Mouse (Mus musculus) spleen, postnatal 10 days (tissue): ENCODE results near the gene Nfkbia.
A peak's percentile ranks its signal among the peaks of the same experiment; 100 is the strongest.

Experiments
- DNase-seq, 2 experiments: peaks; one replicate each; pipeline ENCODE4 v3.0.0; 2021 to 2022; ENCODE audit warnings: low spot score in 2 of 2

The Nfkbia gene

GRCm38 (mm10) chr12:55490722-55491449 lies 1.6 kb downstream of the Nfkbia start:
- DNase-seq: peak in 1 of 2 experiments; percentile 29

GRCm38 (mm10) chr12:55489986-55490721 lies 2.3 kb downstream of the Nfkbia start:
- DNase-seq: no peak

DNA sequence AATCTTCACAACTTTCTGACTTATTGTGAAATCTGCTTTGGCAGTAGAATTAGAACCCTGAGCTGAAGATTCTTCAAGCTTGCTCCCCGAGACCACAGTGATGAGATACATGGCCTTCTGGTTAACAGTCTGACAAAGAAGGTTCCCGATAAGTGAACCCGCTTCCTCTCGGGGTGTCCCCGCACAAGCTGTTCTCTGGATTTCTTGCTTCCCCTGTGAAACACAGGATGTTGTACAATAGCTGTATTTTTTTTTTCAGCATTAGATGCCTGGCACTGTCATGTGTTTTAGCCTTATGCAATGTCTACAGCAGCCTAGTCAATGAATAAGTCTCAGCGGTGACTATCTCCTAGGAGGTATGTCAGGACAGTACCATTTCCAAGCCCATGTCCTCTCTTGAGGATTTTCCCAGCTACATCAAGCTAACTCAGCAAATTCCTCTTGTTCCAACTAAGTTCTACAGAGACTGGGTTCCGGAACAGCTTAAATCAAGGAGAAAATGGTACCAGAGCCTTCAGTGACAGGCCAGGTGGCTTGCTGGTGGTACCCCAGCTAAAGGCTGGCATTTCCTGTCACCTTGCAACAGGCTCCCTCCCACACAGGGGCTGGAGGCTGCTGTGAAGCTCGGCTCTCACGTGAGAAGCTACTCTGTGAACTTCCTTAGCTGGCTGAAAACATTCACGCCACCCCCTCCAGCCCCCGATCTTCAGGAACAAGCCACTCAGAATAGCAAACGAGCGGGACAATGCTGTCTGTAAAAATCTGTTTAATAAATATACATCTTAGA lies 3.6 kb downstream of the Nfkbia start:
- peak in 1 of 2 experiments; percentile 57 for DNase-seq

GRCm38 (mm10) chr12:55487843-55488660 lies 4.4 kb downstream of the Nfkbia start:
- no peak for DNase-seq

DNA sequence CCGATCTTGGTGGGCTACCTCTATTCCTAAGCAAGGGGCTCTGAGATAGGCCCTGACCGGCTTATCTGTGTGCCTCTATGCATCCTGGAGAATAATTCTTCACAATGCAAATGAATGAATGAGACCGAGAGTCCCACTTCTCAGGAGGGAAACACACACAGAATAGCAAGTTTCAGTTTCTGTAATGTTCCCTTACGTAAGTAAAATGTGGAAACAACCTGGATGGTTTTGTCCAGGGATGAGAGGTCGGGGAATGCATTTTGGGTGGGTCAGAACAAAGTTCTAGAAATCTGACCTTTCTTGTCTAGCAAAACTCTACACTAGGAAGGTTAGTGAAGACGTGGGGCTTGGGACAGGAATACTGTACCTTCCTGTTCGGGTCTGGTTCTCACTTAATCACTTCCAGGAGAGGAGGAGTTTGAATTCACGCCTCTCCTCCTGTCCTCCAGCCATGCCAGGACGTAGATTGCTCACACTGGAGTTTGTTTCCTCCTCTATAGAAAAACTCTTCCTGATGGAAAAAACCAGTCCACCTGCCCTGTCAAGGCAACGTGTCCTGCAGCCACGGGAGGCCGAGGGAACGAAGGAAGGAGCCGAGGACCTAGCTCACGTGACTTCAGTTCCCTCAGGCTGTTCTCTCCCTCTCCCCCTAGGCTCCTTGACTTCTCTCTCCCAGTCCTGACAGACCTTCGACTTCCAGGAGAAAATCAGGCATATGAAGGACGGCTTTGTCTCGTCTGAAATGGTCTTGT lies 5.3 kb downstream of the Nfkbia start:
- no peak for DNase-seq

- DNase-seq: no peak
Observed at GRCm38 (mm10) chr12:55484800-55485199, 7.6 kb downstream of the Nfkbia start.

DNA sequence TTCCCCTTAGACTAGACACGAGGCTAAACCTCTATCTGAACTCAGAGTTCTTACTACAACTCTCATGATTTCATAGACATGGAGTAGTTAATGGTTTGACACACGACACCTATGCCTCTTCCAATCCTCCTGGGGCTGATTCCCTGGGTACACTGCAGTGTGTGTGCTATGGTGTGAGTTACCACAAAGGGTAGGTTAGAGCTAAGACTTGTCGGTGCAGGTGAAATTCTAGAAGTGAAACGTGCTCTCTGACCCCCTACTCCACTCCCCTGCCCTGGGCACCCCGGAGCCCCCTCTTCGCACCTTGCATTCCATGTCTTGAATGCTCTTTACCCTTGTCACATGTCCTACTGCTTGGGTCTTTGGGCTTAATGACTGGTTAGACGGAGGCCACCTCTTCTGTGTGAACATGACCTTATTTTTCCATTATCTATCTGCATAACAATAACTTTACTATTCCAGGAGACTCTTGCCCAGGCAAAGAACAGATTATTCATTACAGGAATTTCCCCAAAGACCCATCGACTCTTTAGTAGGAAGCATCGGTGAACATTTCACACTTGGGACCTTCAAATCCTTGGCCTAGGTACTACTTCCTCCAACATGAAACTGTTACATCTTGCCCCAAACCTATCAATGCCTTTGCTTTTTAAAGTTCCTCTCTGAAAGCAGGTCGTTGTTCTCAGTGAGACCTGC lies 8.2 kb downstream of the Nfkbia start:
- no peak for DNase-seq

DNA sequence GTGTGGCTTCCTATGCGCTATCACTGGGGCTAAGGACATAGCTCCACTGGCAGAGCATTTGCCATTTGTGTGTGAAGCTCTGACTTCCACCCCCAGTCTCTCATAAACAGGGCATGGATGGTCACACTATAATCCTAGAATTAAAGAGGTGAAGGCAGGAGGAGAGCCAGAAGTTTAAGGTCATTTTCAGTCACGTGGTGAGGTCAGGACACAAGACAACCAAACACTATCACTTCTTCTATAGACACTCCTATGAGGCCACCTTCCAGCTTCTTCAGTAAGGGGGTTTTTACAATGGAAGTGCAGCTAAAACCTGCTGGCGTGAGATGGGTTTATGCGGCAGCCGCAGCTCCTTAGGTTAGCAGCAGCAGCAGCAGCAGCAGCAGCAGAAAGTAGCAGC lies 8.9 kb downstream of the Nfkbia start:
- DNase-seq: no peak

- no peak for DNase-seq
Observed at GRCm38 (mm10) chr12:55482732-55483131, 9.7 kb downstream of the Nfkbia start.

DNA sequence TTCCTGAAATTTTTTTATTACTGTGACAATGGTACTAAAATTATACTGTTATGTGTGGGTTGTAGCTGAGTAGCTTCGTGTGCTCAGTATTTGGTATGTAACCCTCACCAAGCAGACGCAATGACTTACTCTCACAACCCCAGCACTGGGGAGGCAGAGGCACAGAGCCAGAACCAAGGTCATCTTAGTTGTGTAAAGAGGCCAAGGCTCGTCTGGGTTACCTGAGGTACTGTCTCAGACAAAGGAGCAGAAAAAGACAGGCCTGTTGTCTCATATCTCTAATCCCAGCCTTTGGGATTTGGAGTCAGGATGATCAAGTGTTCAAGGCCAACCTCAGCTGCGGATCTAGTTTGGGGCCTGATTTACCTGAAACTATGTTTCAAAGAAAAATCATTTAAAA lies 10.7 kb downstream of the Nfkbia start:
- no peak for DNase-seq

DNA sequence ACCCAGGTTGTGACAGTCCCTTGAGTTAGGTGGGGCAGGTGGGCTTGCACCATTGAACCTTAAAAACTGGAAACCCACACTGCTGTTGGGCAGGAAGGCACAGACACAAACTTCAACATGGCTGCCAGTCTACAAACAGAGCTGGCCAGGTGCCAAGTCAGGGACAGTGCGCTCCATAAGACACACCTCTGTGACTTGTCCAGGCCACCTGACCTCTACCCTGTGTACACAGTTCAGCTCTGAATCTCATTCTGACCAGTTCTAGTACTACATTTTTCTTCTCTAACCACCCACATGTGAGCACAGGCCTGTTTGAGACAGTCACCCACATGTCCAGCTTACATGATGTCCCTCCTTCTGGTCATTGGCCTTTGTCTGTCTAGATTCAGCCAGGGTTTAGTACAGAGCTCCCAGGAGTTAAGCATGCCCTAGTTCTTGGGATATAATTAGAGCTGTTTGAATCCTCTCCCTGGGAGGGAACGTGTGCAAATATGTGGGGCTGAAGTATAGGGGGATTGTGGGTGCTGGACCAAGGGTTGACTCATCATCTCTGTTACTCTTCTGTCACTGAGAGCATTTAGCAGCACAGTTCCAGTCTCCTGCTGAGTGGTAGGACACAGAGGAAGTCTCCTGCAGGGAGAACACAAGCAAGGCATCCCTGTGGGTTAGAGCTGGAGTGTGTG lies 11.8 kb downstream of the Nfkbia start:
- no peak for DNase-seq

GRCm38 (mm10) chr12:55478901-55479300 lies 13.5 kb downstream of the Nfkbia start:
- DNase-seq: no peak

- DNase-seq: no peak
Observed at GRCm38 (mm10) chr12:55474209-55474583, 18.3 kb downstream of the Nfkbia start.

- no peak for DNase-seq
Observed at GRCm38 (mm10) chr12:55473250-55474208, 18.9 kb downstream of the Nfkbia start.

DNA sequence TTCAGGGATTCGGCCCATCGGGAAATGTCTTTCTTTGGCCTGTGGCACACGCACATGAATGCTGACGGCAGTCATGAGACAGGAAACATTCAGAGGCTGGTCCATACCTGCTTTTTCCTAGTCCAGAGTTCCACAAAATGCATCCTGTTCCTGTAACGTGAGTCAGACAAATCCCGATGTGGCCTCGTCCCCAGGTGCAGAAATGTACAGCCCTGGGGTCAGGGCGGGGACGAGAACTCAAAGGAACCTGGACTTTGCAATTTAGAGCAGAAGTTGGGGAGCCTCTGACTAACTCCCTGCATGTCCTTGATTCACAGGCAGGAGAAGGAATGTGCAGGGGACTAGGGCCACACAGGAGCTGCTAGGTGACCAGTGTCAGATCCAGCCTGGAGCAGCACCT lies 21.1 kb downstream of the Nfkbia start:
- no peak for DNase-seq

GRCm38 (mm10) chr12:55470442-55470841 lies 22.0 kb downstream of the Nfkbia start:
- no peak for DNase-seq

GRCm38 (mm10) chr12:55467331-55468180 lies 24.9 kb downstream of the Nfkbia start:
- no peak for DNase-seq

- DNase-seq: no peak
Observed at GRCm38 (mm10) chr12:55466816-55467215, 25.6 kb downstream of the Nfkbia start.
